9 mouse cellular contexts compared by ENCODE assay signal in genomic region chr12:99374099-99374600, GRCm38 (mm10).
A peak's percentile ranks its signal among the peaks of the same experiment; 100 is the strongest.
DNase-seq lines count a peak whose midpoint lies in the region; ATAC-seq and TF ChIP-seq lines count a peak whose summit lies in the region.
"Had no signal": no experiment of that assay in that cellular context is flagged by ENCODE, and none has a peak within 500 bp of the region (broad histone marks: within the 10 kb centered on the region; RNA-seq: fewer than 3 reads in every experiment).

No protein-coding gene starts in this region.

- H3K27ac ChIP-seq in left cerebral cortex, adult 2 months, result 0 out of 2 replicates have a peak overlapping the region, but pooled peaks have one; percentile 24

- no peak for ATAC-seq in erythroblast, adult 5-6 weeks (replicated peaks; ENCODE audit: low FRiP score, poor library complexity, severe bottlenecking)
- ATAC-seq: Patski had no signal

- DNase-seq in left cerebral cortex, adult 2 months (ENCODE audit: extremely low spot score in 1 of 2, low spot score in 2 of 2), result no peak
- DNase-seq in left cerebral cortex, adult 8-10 months (ENCODE audit: low spot score in 2 of 2), result no peak
- DNase-seq in adrenal gland, postnatal 25 days, result peak; percentile 51
- peak; percentile 81 for DNase-seq in cerebellum, adult 9-11 months
- DNase-seq in heart, postnatal 4 days, result peak; percentile 85
- DNase-seq in right cerebral cortex, postnatal 4 days, result peak; percentile 76
- no peak for DNase-seq in embryo, embryonic 10 days (ENCODE audit: low spot score)

- intact Hi-C loops in left cerebral cortex, adult 2 months (cut with DNase I), result no loop called here

- H3K4me3 ChIP-seq in left cerebral cortex, adult 2 months, result no peak overlapping the region

- TF ChIP-seq CTCF in left cerebral cortex, adult 2 months (IDR thresholded peaks at IDR 0.05), result no peak

Comparison
In these comparisons a context has a peak if more than half of its experiments do, and no peak if none do; other contexts are left out.
1. DNase-seq: peak in adrenal gland, postnatal 25 days (single experiment), cerebellum, adult 9-11 months (single experiment), heart, postnatal 4 days (single experiment) and right cerebral cortex, postnatal 4 days (single experiment); none in left cerebral cortex, adult 2 months (0 of 2), left cerebral cortex, adult 8-10 months (0 of 2) and embryo, embryonic 10 days (single experiment).